Mouse (Mus musculus) retina, embryonic 14.5 days (tissue): ENCODE results near the gene Mpdu1.
A peak's percentile ranks its signal among the peaks of the same experiment; 100 is the strongest.
"Not testable (repeated sequence)": the region's sequence is repeated elsewhere in the genome, so short reads cannot be mapped to it uniquely, and the experiment has no call there.

Experiments
- DNase-seq: peaks from one replicate; pipeline ENCODE4 v3.0.0-alpha.2; 2015; ENCODE audit warnings: low spot score

Gene Mpdu1

DNA sequence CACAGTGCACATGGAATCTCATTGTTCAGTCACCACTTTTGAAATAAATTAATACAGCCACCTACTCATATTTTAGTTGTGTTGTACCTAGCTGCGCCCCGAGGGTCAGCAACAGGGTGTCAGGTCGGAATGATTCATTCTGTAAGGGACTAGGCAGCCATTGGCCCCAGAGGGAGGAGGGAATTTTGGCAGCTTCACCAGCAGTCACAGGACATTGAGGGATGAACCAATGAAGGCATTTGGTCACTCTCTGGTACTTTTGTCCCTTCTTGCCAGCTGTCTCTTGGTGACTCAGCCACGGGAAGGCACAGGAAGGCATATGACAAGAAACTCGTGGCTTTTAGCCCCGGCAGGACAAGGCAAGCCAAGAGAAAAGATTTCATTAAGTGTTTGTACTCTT, 1.4 kb upstream of the Mpdu1 start:
- no peak for DNase-seq

DNA sequence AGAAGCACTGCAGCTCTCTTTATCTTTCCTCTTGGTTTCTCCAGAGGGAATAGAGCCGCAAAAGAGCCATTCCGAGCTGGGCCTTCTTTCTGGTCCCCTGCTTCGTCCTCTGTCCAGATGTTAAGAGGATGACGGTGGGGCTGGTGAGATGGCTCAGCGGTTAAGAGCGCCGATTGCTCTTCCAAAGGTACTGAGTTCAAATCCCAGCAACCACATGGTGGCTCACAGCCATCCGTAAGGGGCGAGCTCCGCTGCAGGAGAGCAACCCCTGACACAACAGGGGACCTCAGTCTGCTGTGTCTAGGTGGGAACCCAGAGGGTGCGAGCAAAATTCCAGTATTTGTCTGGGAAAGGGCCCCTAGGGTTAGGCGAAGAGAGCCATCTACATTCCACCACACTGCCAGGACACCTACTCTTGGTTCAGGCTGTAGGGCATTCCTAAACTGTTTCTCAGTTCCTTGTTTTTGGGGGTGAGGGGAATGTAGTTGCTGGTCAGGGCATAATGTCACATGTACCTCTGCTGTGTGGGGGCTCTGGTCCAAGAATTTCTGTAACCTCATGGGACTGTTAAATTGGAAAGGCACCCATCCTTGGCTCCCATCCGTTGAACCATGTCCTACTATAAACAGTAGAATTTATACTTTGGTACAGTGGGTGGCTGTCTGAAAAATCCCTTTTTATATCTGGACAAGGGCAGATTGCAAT, 677 bp upstream of the Mpdu1 start:
- DNase-seq = no peak

DNA sequence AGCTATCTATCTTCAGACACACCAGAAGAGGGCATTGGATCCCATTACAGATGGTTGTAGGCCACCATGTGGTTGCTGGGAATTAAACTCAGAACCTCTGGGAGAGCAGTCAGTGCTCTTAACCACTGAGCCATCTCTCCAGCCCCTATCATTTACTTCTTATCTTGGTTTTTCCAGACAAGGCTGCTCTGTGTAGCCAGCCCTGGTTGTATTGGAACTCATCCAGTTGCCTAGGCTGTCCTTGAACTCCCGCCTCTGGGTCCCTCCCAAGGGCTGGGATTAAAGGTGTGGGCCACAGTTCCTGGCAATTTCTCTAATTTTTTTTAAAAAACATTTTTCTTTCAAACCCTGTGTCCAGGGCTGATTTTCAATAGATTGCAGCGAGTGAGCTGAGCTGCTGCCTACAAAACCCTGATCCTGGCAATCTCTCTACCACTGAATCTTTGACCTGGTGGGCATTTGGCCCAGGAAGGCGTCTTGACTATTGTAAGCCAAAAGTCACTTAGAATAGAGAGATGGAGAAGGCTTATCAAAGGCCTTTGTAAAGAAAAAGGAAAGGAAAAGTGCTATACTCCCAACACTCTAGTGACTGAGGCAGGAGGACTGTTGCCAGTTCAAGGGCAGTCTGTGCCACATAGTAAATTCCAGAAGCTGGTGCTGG, 1.1 kb downstream of the Mpdu1 start:
- no peak for DNase-seq

DNA sequence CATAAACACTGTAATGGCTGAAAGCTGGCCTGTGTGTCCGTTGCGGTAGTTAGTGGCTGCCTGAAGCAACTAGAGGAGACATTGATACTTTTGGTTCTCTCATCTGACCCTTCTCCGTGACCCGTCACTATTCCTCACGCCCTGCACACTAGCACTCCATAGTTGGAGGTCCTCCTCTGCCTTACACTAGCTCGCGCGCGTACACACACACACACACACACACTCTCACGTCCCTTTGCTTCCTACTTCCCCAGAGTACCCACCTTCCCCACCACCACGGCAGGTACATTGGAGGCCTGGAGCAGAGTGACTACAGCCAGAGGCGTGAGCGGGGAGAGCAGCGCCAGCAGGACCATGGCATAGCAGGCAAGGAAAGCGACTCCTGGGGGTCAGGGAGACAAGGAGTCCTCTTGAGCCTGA, 5.0 kb downstream of the Mpdu1 start:
- DNase-seq = no peak

DNA sequence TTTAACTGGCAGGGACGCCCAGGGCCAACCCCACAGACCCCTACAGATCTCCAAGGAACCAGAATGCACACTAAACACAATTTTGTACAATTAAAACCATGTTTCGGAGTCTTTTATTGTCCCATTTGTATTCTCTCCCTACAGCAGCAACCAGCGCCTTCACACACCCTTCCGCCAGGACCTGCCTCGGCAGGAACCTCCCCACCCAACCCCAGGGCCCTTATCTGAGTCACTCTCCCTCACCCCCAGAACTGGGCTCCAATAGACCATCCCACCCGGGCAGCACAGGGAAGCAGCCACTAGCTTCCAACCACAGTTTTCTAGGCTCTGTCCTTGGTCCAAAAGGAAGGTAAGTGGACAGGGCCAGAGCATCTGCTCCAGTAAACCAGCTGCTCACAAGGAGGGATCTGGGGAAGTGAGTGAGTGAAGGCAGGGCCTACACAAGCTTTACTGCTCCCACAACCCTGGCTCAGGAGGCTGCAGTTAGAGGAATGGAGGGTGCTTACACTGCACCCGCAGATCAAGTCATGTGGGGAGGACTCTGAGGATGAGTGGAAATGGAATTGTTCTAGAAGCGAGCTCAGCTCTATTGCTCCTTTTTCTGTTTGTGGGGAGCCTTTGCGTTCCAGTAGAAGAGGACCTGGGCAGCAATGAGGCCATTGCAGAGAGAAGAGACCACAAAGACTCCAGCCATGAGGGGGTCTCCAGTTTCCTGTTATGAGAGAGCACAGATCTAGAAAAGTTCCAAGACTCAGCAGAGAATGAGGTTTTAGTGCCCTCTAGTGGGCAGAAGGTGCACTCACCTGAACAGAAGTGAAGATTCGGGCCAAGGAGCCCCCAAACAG, 5.6 kb downstream of the Mpdu1 start:
- DNase-seq = peak; percentile 89

DNA sequence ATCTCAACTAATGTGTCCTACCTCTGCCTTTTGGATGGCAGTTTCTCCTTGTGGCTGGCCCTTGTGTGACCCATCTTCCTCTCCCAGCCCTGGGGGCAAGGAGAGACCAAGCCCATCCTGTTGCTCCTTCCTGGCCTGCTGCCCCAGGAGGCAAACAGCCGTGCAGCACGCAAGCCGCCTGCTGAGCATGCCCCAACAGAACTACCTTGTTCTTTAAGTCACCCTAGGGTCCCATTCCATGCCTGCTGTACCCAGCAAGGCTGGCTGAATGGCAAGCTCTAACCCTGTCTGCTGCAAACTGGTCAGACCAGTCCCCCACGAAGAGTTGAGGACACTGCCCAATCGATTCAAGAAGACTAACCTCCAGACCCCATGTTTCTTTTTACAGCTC, 6.4 kb downstream of the Mpdu1 start:
- no peak for DNase-seq

DNA sequence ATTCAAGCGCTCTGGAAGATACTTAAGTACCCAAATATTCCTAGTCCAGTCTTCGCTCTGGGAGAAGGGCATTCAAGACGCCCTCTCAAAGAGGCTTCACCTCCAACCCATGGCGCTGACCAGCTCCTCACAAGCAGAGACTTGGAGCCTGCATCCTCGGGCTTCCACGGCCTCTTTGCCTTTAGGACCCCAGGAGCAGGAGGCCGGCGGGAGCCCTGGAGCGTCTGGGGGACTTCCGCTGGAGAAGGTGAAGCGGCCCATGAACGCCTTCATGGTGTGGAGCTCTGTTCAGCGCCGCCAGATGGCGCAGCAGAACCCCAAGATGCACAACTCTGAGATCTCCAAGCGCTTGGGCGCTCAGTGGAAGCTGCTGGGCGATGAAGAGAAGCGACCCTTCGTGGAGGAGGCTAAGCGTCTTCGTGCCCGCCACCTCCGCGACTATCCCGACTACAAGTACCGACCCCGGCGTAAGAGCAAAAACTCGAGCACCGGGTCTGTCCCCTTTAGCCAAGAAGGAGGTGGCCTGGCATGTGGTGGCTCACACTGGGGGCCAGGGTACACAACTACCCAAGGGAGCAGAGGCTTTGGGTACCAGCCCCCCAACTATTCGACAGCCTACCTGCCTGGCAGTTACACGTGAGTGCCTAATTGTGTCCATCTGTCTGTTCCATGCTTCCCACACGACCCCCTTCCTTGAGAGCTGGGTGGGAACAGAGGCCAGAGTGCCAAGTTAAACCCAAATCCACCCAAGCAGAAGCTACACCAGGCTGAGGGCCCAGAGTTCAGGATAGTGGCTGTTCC, 7.0 kb downstream of the Mpdu1 start, which contains the start of gene Sox15:
TSS of gene Sox15 (plus strand) at position 51 of the 801 bp plus-strand sequence.
- DNase-seq = peak; percentile 89

DNA sequence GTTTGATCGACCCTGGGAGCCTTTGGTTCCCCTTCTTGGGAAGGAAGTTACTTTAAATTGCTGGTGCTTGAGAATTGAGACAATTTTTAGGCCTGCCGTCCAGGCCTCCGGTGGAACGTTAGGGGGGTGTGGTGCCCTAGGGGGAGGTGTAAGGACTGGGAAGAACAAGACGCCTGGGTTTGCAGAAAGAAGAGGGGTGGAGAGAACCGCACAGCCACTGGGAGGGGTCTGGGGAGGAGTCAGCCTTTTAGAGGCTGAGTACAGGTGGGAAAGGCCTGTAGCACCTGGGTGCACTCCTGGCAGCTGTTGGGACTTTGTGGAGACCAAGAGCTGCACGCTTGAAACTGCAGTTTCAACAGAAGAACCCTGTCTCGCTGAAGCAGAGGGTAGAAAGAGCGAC, 7.7 kb downstream of the Mpdu1 start:
- DNase-seq = no peak

DNA sequence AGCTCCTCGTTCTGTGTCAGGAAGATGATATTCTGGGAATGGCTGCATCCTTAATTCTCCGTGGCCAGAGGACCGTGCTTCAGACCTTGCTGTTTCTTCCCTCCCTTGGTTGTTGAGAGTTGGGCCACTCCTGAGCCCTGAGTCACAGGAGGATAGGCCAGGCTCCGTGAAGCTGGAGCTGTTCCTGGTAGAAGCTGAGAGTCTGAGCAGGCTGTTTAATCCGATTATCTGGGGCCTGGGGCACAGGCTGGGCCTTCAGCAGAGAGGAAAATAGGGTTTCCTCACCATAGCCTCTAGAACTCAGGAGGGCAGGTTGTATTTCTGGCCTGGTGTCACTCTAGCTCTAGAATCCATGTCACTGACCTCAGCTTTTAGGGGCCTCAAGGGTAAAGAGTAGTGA, 9.0 kb downstream of the Mpdu1 start:
- no peak for DNase-seq

DNA sequence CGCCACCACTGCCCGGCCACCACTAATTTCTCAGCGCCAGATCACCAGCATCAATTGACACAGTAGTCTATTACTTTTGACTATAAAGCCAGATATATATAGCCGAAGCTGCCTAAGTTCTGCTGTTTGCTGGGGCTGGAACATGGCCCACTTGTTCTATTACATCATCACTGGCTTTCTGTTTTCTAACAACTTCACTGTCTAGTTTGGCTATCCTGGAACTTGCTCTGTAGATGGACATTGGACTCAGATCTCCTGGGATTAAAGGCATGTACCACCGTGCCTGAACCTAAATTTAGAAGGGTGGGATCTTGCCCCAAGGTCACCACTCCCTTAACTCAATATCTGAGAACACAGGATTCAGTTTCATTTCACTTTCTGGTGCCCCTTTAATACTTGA, 16.6 kb downstream of the Mpdu1 start:
- no peak for DNase-seq

DNA sequence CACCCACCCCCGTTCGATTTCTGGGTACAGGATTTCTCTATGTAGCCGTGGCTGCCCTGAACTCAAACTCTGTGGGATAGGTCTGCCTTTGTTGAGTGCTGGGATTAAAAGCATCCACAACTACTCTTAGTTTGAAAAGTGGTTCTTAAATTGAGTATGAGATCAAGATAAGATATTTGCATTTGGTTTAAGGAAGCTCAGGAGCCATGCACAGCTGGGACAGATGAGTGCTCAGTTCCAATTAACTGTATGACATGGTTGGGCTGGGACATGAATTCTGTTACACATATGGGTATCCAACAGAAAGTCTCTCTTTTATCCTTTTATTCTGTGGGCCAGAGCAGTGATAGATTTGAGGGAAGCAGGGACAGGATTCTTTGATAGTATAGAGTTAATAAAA, 27.0 kb downstream of the Mpdu1 start:
- DNase-seq = no peak

DNA sequence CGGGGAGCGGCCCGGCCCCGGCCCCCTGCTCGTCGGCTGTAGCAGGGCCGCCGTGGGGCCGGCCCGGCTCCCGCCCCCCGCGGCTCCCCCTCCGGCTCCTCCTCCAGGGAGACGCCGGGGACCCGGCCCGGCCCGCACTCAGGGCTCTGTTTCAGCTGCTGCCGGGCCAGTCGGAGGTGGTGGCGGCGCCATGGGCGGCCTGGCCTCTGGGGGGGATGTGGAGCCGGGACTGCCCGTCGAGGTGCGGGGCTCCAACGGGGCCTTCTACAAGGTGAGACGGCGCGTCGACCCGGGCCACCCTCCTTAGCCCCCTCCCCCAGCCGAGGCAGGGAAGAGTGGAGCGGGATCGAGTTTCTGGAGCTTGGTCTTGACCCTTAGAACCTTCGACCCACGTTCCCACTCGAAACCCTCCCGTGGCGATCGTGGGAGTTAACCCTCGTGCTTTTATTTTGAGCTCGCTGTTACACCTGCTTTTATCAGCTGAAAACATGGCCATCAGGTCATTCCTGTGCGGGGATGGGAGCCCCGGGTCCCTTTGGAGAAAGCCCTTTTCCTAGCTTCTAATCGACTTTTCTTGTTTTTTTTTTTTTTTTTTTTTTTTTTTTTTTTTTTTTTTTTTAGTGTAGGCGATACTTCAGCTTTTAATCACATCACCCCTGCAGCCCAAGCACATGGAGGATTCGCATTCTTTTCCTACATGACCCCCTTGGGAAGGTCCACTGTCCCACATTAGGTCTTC, 29.1 kb downstream of the Mpdu1 start:
- no peak for DNase-seq

DNA sequence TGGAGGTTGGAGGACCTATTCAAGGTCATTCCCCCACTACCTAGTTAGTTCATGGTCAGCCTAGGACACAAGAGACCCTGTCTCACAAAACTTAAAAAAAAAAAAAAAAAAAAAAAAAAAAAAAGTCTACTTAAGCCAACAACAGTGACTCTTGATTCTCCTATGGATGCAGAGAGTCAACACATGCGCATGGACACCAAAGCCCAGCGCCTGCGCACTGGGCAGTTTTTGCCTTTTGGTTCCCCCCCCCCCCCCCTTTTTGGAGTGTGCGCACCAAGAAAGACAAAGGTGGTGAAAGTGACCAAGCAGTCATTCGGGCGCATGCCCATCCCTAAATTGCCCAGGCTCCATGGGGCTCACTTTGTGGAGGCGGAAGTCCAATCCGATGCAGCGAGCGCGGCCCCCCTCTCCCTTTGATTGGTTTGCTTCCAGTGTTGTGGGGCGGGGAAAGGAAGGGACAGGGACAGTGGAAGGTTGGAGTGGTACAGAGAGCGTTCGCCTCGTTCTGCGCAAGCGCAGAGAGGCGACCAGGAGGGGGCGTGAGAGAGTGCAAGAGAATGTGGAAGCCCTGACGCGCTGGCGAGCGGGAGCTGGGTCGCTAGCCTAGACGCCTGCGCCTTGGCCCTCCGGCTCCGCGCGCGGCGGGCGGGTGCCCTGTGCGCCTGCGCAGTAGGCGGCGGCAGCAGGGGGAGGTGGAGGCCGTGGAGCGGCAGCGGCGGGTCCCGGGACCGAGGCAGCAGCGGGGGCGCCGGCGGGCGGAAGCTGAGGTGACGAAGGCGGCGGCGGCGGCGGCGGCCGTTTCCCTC, 30.0 kb downstream of the Mpdu1 start, which contains the start of gene Fxr2:
TSS of gene Fxr2 (plus strand) at position 707 of the 806 bp plus-strand sequence.
- DNase-seq = peak; percentile 100

DNA sequence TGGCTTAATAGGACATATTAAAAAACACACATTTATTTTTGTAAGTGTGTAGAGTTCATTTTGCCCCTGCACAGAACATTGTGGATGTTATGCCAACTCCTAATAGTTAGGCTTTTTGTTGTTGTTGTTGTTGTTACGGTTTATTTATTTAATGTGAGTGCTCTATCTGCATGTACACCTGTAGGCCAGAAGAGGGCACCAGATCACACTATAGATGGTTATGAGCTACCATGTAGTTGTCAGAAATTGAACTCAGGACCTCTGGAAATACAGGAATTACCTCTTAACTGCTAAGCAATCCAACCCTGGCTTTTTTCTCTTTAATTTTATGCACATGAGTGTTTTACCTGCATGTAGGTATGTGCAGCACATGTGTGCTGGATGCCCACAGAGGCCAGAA, 32.6 kb downstream of the Mpdu1 start:
- peak; percentile 47 for DNase-seq

DNA sequence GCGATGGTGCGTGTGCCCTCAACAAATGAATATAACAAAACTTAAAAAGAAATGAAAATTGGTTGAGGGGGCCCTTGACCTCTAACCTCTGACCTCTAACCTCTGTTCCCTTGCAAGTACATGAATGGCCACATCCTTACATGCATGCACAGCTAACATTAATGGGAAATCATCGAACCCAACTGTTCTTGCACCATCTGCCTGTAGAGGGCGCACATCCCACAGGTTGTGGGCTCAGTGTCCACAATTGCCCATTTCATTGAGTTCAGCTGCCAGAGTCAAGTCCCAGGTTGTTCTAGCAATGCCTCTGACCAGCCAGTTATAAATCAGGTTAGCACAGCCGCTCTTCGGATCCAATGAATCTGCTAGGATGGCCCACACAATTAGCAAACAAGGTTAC, 34.2 kb downstream of the Mpdu1 start:
- DNase-seq = peak; percentile 90

DNA sequence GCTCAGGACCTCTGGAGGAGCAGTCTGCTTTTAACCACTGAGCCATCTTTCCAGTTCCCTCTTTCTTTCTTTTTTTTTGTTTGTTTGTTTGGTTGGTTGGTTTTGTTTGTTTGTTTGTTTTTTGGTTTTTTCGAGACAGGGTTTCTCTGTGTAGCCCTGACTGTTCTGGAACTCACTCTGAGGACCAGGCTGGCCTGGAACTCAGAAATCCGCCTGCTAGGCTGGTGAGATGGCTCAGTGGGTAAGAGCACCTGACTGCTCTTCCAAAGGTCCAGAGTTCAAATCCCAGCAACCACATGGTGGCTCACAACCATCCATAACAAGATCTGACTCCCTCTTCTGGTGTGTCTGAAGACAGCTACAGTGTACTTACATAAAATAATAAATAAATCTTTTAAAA, 38.1 kb downstream of the Mpdu1 start:
- not testable (repeated sequence) for DNase-seq

DNA sequence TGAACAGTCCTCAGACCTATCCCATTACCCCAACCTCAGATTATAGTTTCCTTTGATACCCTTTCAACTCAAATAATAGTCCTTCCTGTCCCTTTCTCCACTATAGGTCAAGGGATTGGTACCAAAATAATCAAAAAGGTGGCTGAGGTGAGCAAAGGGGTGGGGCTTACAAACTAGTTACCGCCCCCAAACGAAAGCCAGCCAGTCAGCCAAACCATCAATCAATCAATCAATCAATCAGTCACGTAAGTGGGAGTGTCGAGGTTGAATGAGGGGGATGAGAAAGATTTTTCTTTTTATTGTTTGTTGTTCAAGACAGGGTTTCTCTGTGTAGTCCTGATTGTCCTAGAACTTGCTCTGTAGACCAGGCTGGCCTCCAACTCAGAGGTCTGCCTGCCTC, 39.4 kb downstream of the Mpdu1 start:
- DNase-seq = no peak

DNA sequence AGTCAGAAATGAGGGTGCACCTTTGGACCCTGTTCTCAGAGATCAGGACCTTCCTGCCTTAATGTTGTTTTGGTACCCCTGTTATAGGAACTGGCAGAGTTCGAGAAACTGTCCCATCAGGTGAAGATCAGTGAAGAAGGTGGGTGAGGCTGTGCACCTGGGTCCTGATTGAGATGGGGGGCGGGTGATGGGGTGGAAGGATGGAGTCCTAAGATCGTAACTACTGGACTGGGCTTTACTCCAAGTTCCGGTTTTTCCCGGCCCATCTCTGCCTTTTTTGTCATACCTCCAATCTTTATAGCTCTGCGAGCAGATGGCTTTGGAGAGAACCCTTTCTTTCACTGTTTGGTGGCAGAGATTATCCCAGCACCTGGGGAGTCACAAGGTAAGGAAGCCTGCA, 40.0 kb downstream of the Mpdu1 start:
- DNase-seq = no peak

DNA sequence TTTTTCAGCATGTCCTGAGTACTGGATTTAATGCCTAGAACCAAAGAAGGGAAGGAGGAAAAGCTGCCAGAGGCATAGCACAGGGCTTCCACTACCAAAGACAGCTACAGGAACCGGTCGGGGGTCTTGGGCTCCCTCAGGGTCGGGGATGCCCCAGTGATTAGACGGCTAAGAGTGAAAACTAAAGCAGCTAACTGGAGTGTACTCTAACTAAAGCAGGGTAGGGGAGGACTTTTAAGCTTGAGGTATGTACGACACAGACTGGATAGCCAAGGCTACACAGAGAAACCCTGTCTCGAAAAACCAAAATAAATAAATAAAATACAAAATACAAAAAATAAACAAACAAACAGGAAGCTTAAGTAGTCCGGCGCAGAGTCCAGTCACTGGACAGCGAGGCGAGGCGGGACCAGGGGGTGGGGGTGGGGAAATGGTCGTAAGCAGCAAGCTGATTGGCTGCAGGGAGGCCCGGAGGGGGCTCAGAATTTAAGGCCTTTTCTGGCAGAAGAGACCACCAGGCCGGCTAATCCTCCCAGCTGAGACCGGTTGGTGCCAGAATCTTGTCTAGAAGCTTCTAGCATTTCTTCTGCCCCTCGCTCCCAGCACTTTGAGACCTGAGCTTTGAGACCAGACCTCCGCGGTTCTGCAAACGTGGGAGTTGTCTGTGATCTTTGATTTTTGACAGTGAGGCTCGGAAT, 40.7 kb downstream of the Mpdu1 start, which contains the start of gene Sat2:
TSS of gene Sat2 (plus strand) at position 454 of the 698 bp plus-strand sequence.
- peak; percentile 81 for DNase-seq
